In the genomic region with DNA sequence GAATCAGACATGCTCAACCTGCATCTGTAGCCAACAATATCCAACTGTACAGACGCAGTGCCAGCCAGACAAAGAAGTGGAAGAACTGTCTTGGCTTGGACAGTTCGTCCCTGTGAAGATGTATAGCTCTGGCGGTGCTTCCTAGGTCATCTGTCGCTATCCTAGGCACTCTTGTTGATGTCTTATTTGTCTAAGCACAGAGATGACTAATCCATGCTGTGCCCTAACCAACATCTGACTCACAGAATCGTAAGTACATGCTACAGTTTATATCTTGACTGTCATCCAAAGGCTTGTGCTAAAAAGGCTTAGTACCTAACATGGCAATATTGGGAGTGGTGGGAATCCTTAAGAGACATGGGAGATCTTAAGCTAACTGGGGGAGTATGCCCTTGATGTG, we compare ENCODE assay signal across 18 mouse cellular contexts.
"Had no signal": no experiment of that assay in that cellular context is flagged by ENCODE, and none has a peak within 500 bp of the region (broad histone marks: within the 10 kb centered on the region; RNA-seq: fewer than 3 reads in every experiment).

No protein-coding gene starts in this region.

- DNase-seq: kidney, adult 2 months; kidney, postnatal 10 days; kidney, postnatal 36 days; left cerebral cortex, postnatal 4 days; liver, postnatal 0 days; lung, embryonic 14.5 days; thymus, adult 2 months; thymus, postnatal 14 days; thymus, postnatal 4 days had no signal

- H3K9ac ChIP-seq: kidney, embryonic 15.5 days; limb, embryonic 12.5 days; limb, embryonic 15.5 days; liver, embryonic 14.5 days; liver, postnatal 0 days; lung, embryonic 14.5 days; midbrain, embryonic 12.5 days had no signal

- H3K4me2 ChIP-seq: kidney, embryonic 15.5 days; limb, embryonic 12.5 days; limb, embryonic 15.5 days; liver, embryonic 11.5 days; lung, embryonic 14.5 days; midbrain, embryonic 12.5 days had no signal

- H3K4me1 ChIP-seq: kidney, embryonic 15.5 days; limb, embryonic 12.5 days; limb, embryonic 15.5 days; midbrain, embryonic 12.5 days had no signal

- H3K4me3 ChIP-seq: kidney, embryonic 15.5 days; limb, embryonic 12.5 days; limb, embryonic 15.5 days; midbrain, embryonic 12.5 days had no signal

- H3K27me3 ChIP-seq: kidney, embryonic 15.5 days; limb, embryonic 12.5 days; limb, embryonic 15.5 days; midbrain, embryonic 12.5 days had no signal

- H3K36me3 ChIP-seq: kidney, embryonic 15.5 days; limb, embryonic 12.5 days; limb, embryonic 15.5 days; midbrain, embryonic 12.5 days had no signal

- H3K9me3 ChIP-seq: limb, embryonic 15.5 days; midbrain, embryonic 12.5 days had no signal

- H3K27ac ChIP-seq: kidney, embryonic 15.5 days; limb, embryonic 12.5 days; limb, embryonic 15.5 days; liver, embryonic 14.5 days; macrophage; midbrain, embryonic 12.5 days had no signal

- ATAC-seq: liver, postnatal 0 days; lung, postnatal 0 days; midbrain, embryonic 16.5 days had no signal
